Mouse (Mus musculus) MEL (cell line): Measurements from ENCODE around the gene Rbms3.

ENCODE experiments used
- CTCF ChIP-seq, 3 experiments: IDR thresholded peaks in 2 of 3; conservative IDR thresholded peaks in 1 of 3; 2 replicates each; pipeline ENCODE4 v1.5.1; 2011 to 2012; ENCODE audit warnings: low read length in 3 of 3, low read depth in 2 of 3, mild to moderate bottlenecking in 2 of 3, improper control_type of control experiment in 1 of 3, inconsistent platforms in 1 of 3, mixed read lengths in 1 of 3, moderate library complexity in 1 of 3; ENCODE audit not compliant: control insufficient read depth in 1 of 3, insufficient read depth in 1 of 3, poor library complexity in 1 of 3, severe bottlenecking in 1 of 3
- EP300 ChIP-seq, 2 experiments: IDR thresholded peaks; 2 replicates each; pipeline ENCODE4 v1.6.1; 2011; ENCODE audit warnings: improper control_type of control experiment in 2 of 2, low read length in 2 of 2, low read depth in 1 of 2, mild to moderate bottlenecking in 1 of 2
- HCFC1 ChIP-seq: IDR thresholded peaks from 2 replicates; pipeline ENCODE4 v1.6.1; 2012; ENCODE audit warnings: low read depth, mild to moderate bottlenecking, inconsistent platforms, low read length, improper control_type of control experiment, moderate library complexity
- MAX ChIP-seq: IDR thresholded peaks from 2 replicates; pipeline ENCODE4 v1.6.1; 2011; ENCODE audit warnings: low read length, improper control_type of control experiment
- POLR2A ChIP-seq, 2 experiments: IDR thresholded peaks; 2 replicates each; pipeline ENCODE4 v1.6.1; 2011 to 2012; ENCODE audit warnings: low read length in 2 of 2, mild to moderate bottlenecking in 2 of 2, control low read depth in 1 of 2, improper control_type of control experiment in 1 of 2, low read depth in 1 of 2, moderate library complexity in 1 of 2; ENCODE audit not compliant: control insufficient read depth in 1 of 2, insufficient read depth in 1 of 2, poor library complexity in 1 of 2
- RAD21 ChIP-seq: IDR thresholded peaks from 2 replicates; pipeline ENCODE4 v1.6.1; 2011; ENCODE audit warnings: mild to moderate bottlenecking, low read depth, low read length, improper control_type of control experiment
- SMC3 ChIP-seq: IDR thresholded peaks from 2 replicates; pipeline ENCODE4 v1.6.1; 2011; ENCODE audit warnings: low read depth, low read length, improper control_type of control experiment
- TCF12 ChIP-seq: IDR thresholded peaks from 2 replicates; pipeline ENCODE4 v1.6.1; 2014; ENCODE audit warnings: low read depth, mild to moderate bottlenecking, inconsistent platforms, low read length, improper control_type of control experiment, moderate library complexity
- USF1 ChIP-seq: IDR thresholded peaks from 2 replicates; pipeline ENCODE4 v1.6.1; 2014; ENCODE audit warnings: low read depth, mild to moderate bottlenecking, inconsistent platforms, low read length, improper control_type of control experiment, moderate library complexity

DNA sequence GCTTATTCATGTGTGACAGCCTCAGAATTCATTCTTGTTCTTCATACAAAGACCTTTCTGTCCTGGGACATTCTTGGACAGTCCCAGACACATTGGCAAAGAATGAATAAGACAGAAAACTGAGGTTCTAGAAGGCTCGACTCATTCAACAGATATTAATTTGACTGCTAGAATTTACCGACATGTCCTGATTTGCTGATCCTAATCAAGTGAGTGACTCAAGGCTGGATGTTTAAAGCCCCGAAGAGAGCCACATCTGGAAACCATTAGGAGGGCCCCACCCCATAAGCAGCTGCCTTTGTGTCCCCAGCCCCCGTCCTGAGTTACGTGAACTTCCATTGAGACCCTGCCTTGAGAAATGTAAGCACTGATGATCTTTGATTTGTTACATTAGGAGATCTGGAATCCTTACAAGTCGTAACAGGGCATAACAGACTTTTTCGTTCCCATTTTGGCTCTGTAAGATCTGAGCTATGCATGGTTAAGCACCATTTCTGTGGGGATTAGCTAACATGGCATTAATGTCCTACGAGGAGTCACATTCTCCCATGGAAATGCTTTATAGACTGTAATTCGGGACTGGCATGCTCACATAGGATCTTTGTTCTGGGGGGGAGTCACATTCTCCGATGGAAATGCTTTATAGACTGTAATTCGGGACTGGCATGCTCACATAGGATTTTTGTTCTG lies 726.3 kb downstream of the Rbms3 start:
- TF ChIP-seq HCFC1, result no peak
- no peak for TF ChIP-seq RAD21
- no peak for TF ChIP-seq EP300 (IDR thresholded peaks at IDR 0.05; ENCODE audit: low read depth in 1 of 2, low read length in 2 of 2)
- no peak for TF ChIP-seq POLR2A (IDR thresholded peaks at IDR 0.05; ENCODE audit: control insufficient read depth in 1 of 2, insufficient read depth in 1 of 2, low read depth in 1 of 2, low read length in 2 of 2, poor library complexity in 1 of 2)
- TF ChIP-seq CTCF (IDR thresholded peaks at IDR 0.05 in 2 of 3, conservative IDR thresholded peaks at IDR 0.05 in 1 of 3; ENCODE audit: control insufficient read depth in 1 of 3, insufficient read depth in 1 of 3, low read depth in 2 of 3, low read length in 3 of 3, poor library complexity in 1 of 3, severe bottlenecking in 1 of 3), result no peak
- no peak for TF ChIP-seq TCF12
- TF ChIP-seq MAX, result no peak
- TF ChIP-seq SMC3, result no peak
- no peak for TF ChIP-seq USF1
